Mouse (Mus musculus) ES-E14 (cell line): ENCODE measurements around the gene Hsd17b3.

ENCODE experiments used
- HCFC1 ChIP-seq: IDR thresholded peaks from 2 replicates; pipeline ENCODE4 v1.6.1; 2012; ENCODE audit warnings: low read length, inconsistent platforms, borderline replicate concordance; ENCODE audit not compliant: insufficient read depth
- ZC3H11A ChIP-seq: IDR thresholded peaks from 2 replicates; pipeline ENCODE4 v1.6.1; 2012; ENCODE audit warnings: low read depth, mild to moderate bottlenecking, inconsistent platforms, low read length, borderline replicate concordance
- ZNF384 ChIP-seq: IDR thresholded peaks from 2 replicates; pipeline ENCODE4 v1.6.1; 2012; ENCODE audit warnings: low read depth, low read length, inconsistent platforms

GRCm38 (mm10) chr13:64064276-64064675, 24.8 kb downstream of the Hsd17b3 start:
- no peak for TF ChIP-seq ZNF384
- no peak for TF ChIP-seq HCFC1
- no peak for TF ChIP-seq ZC3H11A
